ENCODE assay signal across 1 mouse cellular context in the genomic region with DNA sequence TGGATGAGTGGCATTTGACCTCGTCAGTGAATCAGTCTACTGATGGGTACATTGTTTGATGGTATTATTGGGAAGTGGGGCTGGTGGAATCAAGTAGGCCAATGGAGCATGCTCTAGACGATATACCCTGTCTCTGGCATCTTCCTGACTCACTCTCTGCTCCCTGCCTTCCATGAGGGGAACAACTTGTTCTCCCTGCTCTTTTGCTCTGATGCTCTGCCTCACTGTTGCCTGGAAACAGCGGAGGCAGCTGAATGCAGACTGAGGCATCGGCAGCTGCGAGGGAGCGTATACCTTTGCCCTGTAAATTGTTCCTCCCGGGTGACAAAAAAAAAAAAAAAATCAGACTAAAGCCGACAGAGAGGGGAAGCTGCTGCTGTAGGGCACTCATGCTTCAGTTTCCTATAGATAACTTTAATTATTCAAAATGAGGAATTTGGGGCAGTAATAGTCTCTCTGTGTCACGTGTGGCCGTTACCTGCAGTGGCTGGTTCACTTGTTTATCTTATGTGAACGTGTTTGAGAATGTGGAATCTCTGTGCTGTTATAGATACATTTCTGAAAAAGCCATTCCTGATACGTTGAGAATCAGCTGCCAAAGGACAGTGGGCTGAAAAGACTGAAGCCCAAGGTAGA.
TF ChIP-seq lines count a peak whose summit lies in the region.

No protein-coding gene starts in this region.

TF ChIP-seq in MEL, 35 proteins besides CTCF, POLR2A, EP300 and RAD21:
- no peak for TF ChIP-seq UBTF (IDR thresholded peaks at IDR 0.05; ENCODE audit: borderline replicate concordance, insufficient read depth, low read depth, low read length)
- no peak for TF ChIP-seq TBP (IDR thresholded peaks at IDR 0.05; ENCODE audit: low read depth, low read length)
- no peak for TF ChIP-seq NELFE (IDR thresholded peaks at IDR 0.05; ENCODE audit: low read depth, low read length)
- TF ChIP-seq ZMIZ1 (IDR thresholded peaks at IDR 0.05; ENCODE audit: low read depth, low read length): no peak
- TF ChIP-seq JUND (IDR thresholded peaks at IDR 0.05; ENCODE audit: low read depth, low read length): no peak
- peak; percentile 43; the same call in 1 of the 2 replicates for TF ChIP-seq MXI1 (IDR thresholded peaks at IDR 0.05; ENCODE audit: low read depth, low read length)
- no peak for TF ChIP-seq ZKSCAN1 (IDR thresholded peaks at IDR 0.05; ENCODE audit: low read depth, low read length)
- no peak for TF ChIP-seq MAFK (IDR thresholded peaks at IDR 0.05; ENCODE audit: borderline replicate concordance, low read depth, low read length)
- TF ChIP-seq MAZ (IDR thresholded peaks at IDR 0.05; ENCODE audit: low read depth, low read length): no peak
- TF ChIP-seq USF1 (IDR thresholded peaks at IDR 0.05; ENCODE audit: low read depth, low read length): peak; percentile 61; the same call in 1 of the 2 replicates
- TF ChIP-seq KAT2A (conservative IDR thresholded peaks at IDR 0.05; ENCODE audit: low read depth, low read length): no peak
- no peak for TF ChIP-seq SIN3A (IDR thresholded peaks at IDR 0.05; ENCODE audit: low read length)
- no peak for TF ChIP-seq GATA1 (IDR thresholded peaks at IDR 0.05; ENCODE audit: low read depth, low read length)
- TF ChIP-seq ZC3H11A (IDR thresholded peaks at IDR 0.05; ENCODE audit: low read depth, low read length): no peak
- TF ChIP-seq CHD2 (IDR thresholded peaks at IDR 0.05; ENCODE audit: low read length): no peak
- no peak for TF ChIP-seq CHD1 (IDR thresholded peaks at IDR 0.05; ENCODE audit: low read depth, low read length)
- no peak for TF ChIP-seq ELF1 (IDR thresholded peaks at IDR 0.05; ENCODE audit: low read depth, low read length)
- TF ChIP-seq SMC3 (IDR thresholded peaks at IDR 0.05; ENCODE audit: low read depth, low read length): no peak
- TF ChIP-seq BHLHE40 (IDR thresholded peaks at IDR 0.05; ENCODE audit: borderline replicate concordance, low read depth, low read length): peak; percentile 45; the same call in 1 of the 2 replicates
- TF ChIP-seq TAL1 (IDR thresholded peaks at IDR 0.05; ENCODE audit: low read length): no peak
- TF ChIP-seq NRF1 (IDR thresholded peaks at IDR 0.05; ENCODE audit: insufficient read depth, low read depth, low read length, poor library complexity, severe bottlenecking): no peak
- no peak for TF ChIP-seq POLR2AphosphoS5 (IDR thresholded peaks at IDR 0.05; ENCODE audit: borderline replicate concordance, low read depth, low read length)
- TF ChIP-seq RCOR1 (IDR thresholded peaks at IDR 0.05; ENCODE audit: low read depth, low read length): no peak
- peak; percentile 93 for TF ChIP-seq ZNF384 (IDR thresholded peaks at IDR 0.05; ENCODE audit: low read depth, low read length)
- peak; percentile 54; the same call in 1 of the 2 replicates for TF ChIP-seq MYB (IDR thresholded peaks at IDR 0.05; ENCODE audit: low read depth, low read length)
- TF ChIP-seq GABPA (IDR thresholded peaks at IDR 0.05; ENCODE audit: low read depth, low read length): no peak
- no peak for TF ChIP-seq USF2 (IDR thresholded peaks at IDR 0.05; ENCODE audit: borderline replicate concordance in 1 of 2, insufficient read depth in 1 of 2, low read depth in 1 of 2, low read length in 2 of 2)
- no peak for TF ChIP-seq MEF2A (IDR thresholded peaks at IDR 0.05; ENCODE audit: extremely low read depth, insufficient replicate concordance, low read depth, low read length, poor library complexity, severe bottlenecking)
- TF ChIP-seq MAX (IDR thresholded peaks at IDR 0.05; ENCODE audit: low read length): no peak
- no peak for TF ChIP-seq POLR2AphosphoS2 (IDR thresholded peaks at IDR 0.05; ENCODE audit: low read length)
- TF ChIP-seq HCFC1 (IDR thresholded peaks at IDR 0.05; ENCODE audit: low read depth, low read length): no peak
- TF ChIP-seq E2F4 (IDR thresholded peaks at IDR 0.05; ENCODE audit: borderline replicate concordance, low read depth, low read length): no peak
- no peak for TF ChIP-seq ETS1 (IDR thresholded peaks at IDR 0.05; ENCODE audit: low read depth, low read length)
- TF ChIP-seq MYC (IDR thresholded peaks at IDR 0.05; ENCODE audit: low read depth, low read length): 0 out of 2 replicates have a peak, but pooled peaks have one; percentile 54
- TF ChIP-seq TCF12 (IDR thresholded peaks at IDR 0.05; ENCODE audit: low read depth, low read length): peak; percentile 72
TF ChIP-seq in MEL: peak in this region for 7.
